Mouse (Mus musculus): ENCODE data around the gene Prss36.

DNA sequence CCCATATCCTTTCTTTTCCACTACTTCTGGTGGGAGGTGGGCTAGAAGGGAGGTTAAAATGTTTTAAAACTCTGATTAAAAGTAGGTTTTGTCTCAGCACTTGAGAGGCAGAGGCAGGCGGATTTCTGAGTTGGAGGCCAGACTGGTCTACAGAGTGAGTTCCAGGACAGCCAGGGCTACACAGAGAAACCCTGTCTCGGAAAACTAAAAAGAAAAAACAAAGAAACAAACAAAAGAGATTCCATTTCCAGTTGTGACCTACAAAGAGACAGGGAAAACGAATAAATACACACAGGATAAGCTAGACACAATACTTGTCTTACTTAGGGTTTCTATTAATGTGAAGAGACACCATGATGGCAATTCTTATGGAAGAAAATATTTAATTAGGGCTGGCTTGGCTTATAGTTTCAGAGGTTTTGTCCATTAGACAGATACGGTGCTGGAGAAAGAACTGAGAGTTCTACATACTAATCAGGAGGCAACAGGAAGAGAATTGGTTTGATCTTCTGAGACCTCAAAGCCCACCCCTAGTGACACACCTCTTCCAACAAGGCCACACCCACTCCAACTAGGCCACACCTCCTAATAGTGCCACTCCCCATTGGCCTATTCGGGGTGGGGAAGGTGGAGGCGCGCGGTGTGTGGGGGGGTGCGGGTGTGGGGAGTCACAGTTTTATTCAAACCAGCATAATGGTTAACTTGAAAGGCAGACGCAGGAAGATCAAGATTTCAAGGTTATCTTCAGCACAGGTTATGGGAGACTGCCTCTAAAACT is 48.2 kb downstream of the Prss36 start:
- no peak for TF ChIP-seq POLR2A (IDR thresholded peaks at IDR 0.05; ENCODE audit: borderline replicate concordance, insufficient read depth, low read length)
- TF ChIP-seq CTCF (IDR thresholded peaks at IDR 0.05; ENCODE audit: borderline replicate concordance, insufficient read depth, low read depth, low read length) = no peak
